In genomic region chr15:25457421-25457820, GRCm38 (mm10) we compare ENCODE assay signal across 20 mouse cellular contexts. TPM values are rescaled to one million over a fixed set of nuclear protein-coding genes. Genes with fewer than 3 reads are reported as not detected.
DNase-seq lines count a peak whose midpoint lies in the region; TF ChIP-seq lines count a peak whose summit lies in the region.
"Had no signal": no experiment of that assay in that cellular context is flagged by ENCODE, and none has a peak within 500 bp of the region (broad histone marks: within the 10 kb centered on the region; RNA-seq: fewer than 3 reads in every experiment).

No protein-coding gene starts in this region.

- TF ChIP-seq EP300 in CH12.LX (IDR thresholded peaks at IDR 0.05; ENCODE audit: low read length): no peak

- H3K9me3 ChIP-seq in heart, embryonic 10.5 days: no peaks in the 10 kb centered on the region
- H3K9me3 ChIP-seq in CH12.LX (replicated peaks; ENCODE audit: low read length): no peaks in the 10 kb centered on the region
- no peaks in the 10 kb centered on the region for H3K9me3 ChIP-seq in limb, embryonic 10.5 days (replicated peaks)
- H3K9me3 ChIP-seq: embryonic facial prominence, embryonic 15.5 days; forebrain, embryonic 12.5 days; heart, embryonic 12.5 days had no signal

- H3K9ac ChIP-seq in CH12.LX (ENCODE audit: insufficient read depth, low read depth): no peak overlapping the region
- H3K9ac ChIP-seq: embryonic facial prominence, embryonic 15.5 days; forebrain, embryonic 12.5 days; forebrain, postnatal 0 days; heart, embryonic 12.5 days had no signal

- dilution Hi-C loops in CH12.LX (cut with MboI; ENCODE audit: extremely low pct_ligation_motif_present, extremely low pct_unique_long_range_greater_than_20kb, low sequenced_read_pairs): no loop called here

- peak; percentile 28 for DNase-seq in heart, embryonic 10.5 days (ENCODE audit: low spot score)
- no peak for DNase-seq in heart, postnatal 36 days
- DNase-seq in CH12.LX (ENCODE audit: extremely low read depth): peak; percentile 34
- peak; percentile 49 for DNase-seq in NIH3T3 (ENCODE audit: low read depth)
- DNase-seq in limb, embryonic 10.5 days (ENCODE audit: low spot score): no peak
- DNase-seq in urinary bladder, adult 18-20 months (ENCODE audit: low spot score in 2 of 2): no peak
- no peak for DNase-seq in cerebellum, adult 8-10 months
- DNase-seq: adrenal gland, adult 8-10 months; B cell, adult 2 months; cerebellum, adult 18-20 months; cerebellum, postnatal 14 days; embryo, embryonic 11 days; forebrain, postnatal 0 days; gastrocnemius, postnatal 14 days; heart, adult 2 months; kidney, adult 8-10 months had no signal

- 70% methylated on average over 2 of the region's 2 CpGs for WGBS in heart, embryonic 10.5 days
- WGBS in limb, embryonic 10.5 days: 79% methylated on average over 2 of the region's 2 CpGs

- no peak for TF ChIP-seq POLR2A in CH12.LX (IDR thresholded peaks at IDR 0.05; ENCODE audit: low read depth, low read length)

- H3K4me2 ChIP-seq in CH12.LX (ENCODE audit: insufficient read depth, low read depth, poor library complexity, severe bottlenecking): no peak overlapping the region
- H3K4me2 ChIP-seq: embryonic facial prominence, embryonic 15.5 days; forebrain, embryonic 12.5 days; heart, embryonic 12.5 days had no signal

- intact Hi-C loops in heart, postnatal 36 days (cut with DNase I): no loop called here

- H3K4me3 ChIP-seq in heart, embryonic 10.5 days: no peak overlapping the region
- H3K4me3 ChIP-seq in CH12.LX (replicated peaks in 1 of 3; ENCODE audit: low read depth in 2 of 3, low read length in 2 of 3, poor library complexity in 1 of 3): no peak overlapping the region
- no peak overlapping the region for H3K4me3 ChIP-seq in limb, embryonic 10.5 days
- H3K4me3 ChIP-seq: embryonic facial prominence, embryonic 15.5 days; erythroblast, embryonic 14.5 days; forebrain, embryonic 12.5 days; heart, adult 2 months; heart, embryonic 12.5 days had no signal

- no peaks in the 10 kb centered on the region for H3K36me3 ChIP-seq in heart, embryonic 10.5 days
- H3K36me3 ChIP-seq in CH12.LX (replicated peaks in 1 of 2; ENCODE audit: control insufficient read depth in 1 of 2, insufficient read depth in 1 of 2, low read length in 1 of 2): no peaks in the 10 kb centered on the region
- no peaks in the 10 kb centered on the region for H3K36me3 ChIP-seq in limb, embryonic 10.5 days
- H3K36me3 ChIP-seq: embryonic facial prominence, embryonic 15.5 days; forebrain, embryonic 12.5 days; heart, embryonic 12.5 days had no signal

- TF ChIP-seq RAD21 in CH12.LX (IDR thresholded peaks at IDR 0.05; ENCODE audit: low read depth, low read length): no peak

- in situ Hi-C loops in CH12.LX (cut with MboI; ENCODE audit: low pct_ligation_motif_present, low pct_unique_long_range_greater_than_20kb, low sequenced_read_pairs): no loop called here

- no peak overlapping the region for H3K27ac ChIP-seq in heart, embryonic 10.5 days
- H3K27ac ChIP-seq in CH12.LX (ENCODE audit: insufficient read depth, low read depth): no peak overlapping the region
- peak overlapping the region; percentile 58 for H3K27ac ChIP-seq in limb, embryonic 10.5 days
- H3K27ac ChIP-seq: embryonic facial prominence, embryonic 15.5 days; forebrain, embryonic 12.5 days; heart, adult 2 months had no signal

- no peak for TF ChIP-seq CTCF in CH12.LX (conservative IDR thresholded peaks at IDR 0.05 in 1 of 2, IDR thresholded peaks at IDR 0.05 in 1 of 2; ENCODE audit: low read depth in 2 of 2, low read length in 2 of 2)

- no peaks in the 10 kb centered on the region for H3K27me3 ChIP-seq in heart, embryonic 10.5 days (ENCODE audit: insufficient read depth, poor library complexity, severe bottlenecking)
- H3K27me3 ChIP-seq in CH12.LX (replicated peaks): no peaks in the 10 kb centered on the region
- H3K27me3 ChIP-seq in limb, embryonic 10.5 days (ENCODE audit: low read depth, poor library complexity, severe bottlenecking): no peaks in the 10 kb centered on the region
- H3K27me3 ChIP-seq: embryonic facial prominence, embryonic 15.5 days; heart, embryonic 12.5 days had no signal

- H3K79me2 ChIP-seq in CH12.LX (replicated peaks; ENCODE audit: control insufficient read depth, extremely low read depth, insufficient read depth, poor library complexity, severe bottlenecking): no peaks in the 10 kb centered on the region

- peaks cover 5% of the 10 kb centered on the region; the same call in 1 of the 2 replicates for H3K4me1 ChIP-seq in heart, embryonic 10.5 days
- H3K4me1 ChIP-seq in CH12.LX (ENCODE audit: control insufficient read depth in 1 of 2, insufficient read depth in 2 of 2): peaks cover 0 to 8% of the 10 kb centered on the region in 2 experiments; a peak in 1 of 4 replicates
- H3K4me1 ChIP-seq in limb, embryonic 10.5 days: peaks cover 53% of the 10 kb centered on the region
- H3K4me1 ChIP-seq: heart, embryonic 12.5 days had no signal

TF ChIP-seq in CH12.LX, 34 proteins besides CTCF, POLR2A, EP300 and RAD21:
- TF ChIP-seq MEF2A (IDR thresholded peaks at IDR 0.05; ENCODE audit: borderline replicate concordance, low read depth, low read length) (no peak), PAX5 (IDR thresholded peaks at IDR 0.05; ENCODE audit: low read length) (no peak), MAFK (IDR thresholded peaks at IDR 0.05; ENCODE audit: insufficient replicate concordance, low read length) (no peak), NRF1 (IDR thresholded peaks at IDR 0.05; ENCODE audit: low read depth, low read length) (no peak), MAX (IDR thresholded peaks at IDR 0.05; ENCODE audit: low read length) (no peak), GABPA (IDR thresholded peaks at IDR 0.05; ENCODE audit: insufficient replicate concordance, low read depth, low read length) (no peak), ZNF384 (IDR thresholded peaks at IDR 0.05; ENCODE audit: low read depth, low read length) (no peak), MYC (IDR thresholded peaks at IDR 0.05; ENCODE audit: low read depth, low read length) (no peak), MXI1 (IDR thresholded peaks at IDR 0.05; ENCODE audit: low read depth, low read length) (no peak), TCF12 (IDR thresholded peaks at IDR 0.05; ENCODE audit: low read depth, low read length) (no peak), JUN (IDR thresholded peaks at IDR 0.05; ENCODE audit: insufficient read depth, low read depth, low read length) (no peak), USF1 (IDR thresholded peaks at IDR 0.05; ENCODE audit: low read depth, low read length) (no peak), KAT2A (IDR thresholded peaks at IDR 0.05; ENCODE audit: insufficient replicate concordance, low read length) (no peak), BHLHE40 (IDR thresholded peaks at IDR 0.05; ENCODE audit: low read depth, low read length) (no peak), RCOR1 (conservative IDR thresholded peaks at IDR 0.05; ENCODE audit: low read depth, low read length) (no peak), ETS1 (conservative IDR thresholded peaks at IDR 0.05; ENCODE audit: low read depth, low read length) (no peak), TBP (conservative IDR thresholded peaks at IDR 0.05; ENCODE audit: low read depth, low read length) (no peak), HCFC1 (IDR thresholded peaks at IDR 0.05; ENCODE audit: low read depth, low read length) (no peak), JUND (conservative IDR thresholded peaks at IDR 0.05; ENCODE audit: low read depth, low read length) (no peak), NELFE (IDR thresholded peaks at IDR 0.05; ENCODE audit: low read depth, low read length) (no peak)

RNA-seq across cellular contexts. Expression of gene Basp1, which starts 43.9 kb away (rescaled TPM):
- polyA plus RNA-seq in heart, embryonic 10.5 days (2016; fragmentation: Nextera tagmentation; extraction: Ambion mirVana): 8.8 and 22.0 TPM in 2 replicates
- total RNA-seq in heart, postnatal 36 days (2021): 1 to 10 TPM; 1.3 to 1.7 TPM
- total RNA-seq in CH12.LX (2012; rRNA removed) (0.04 and 0.17 TPM in 2 replicates), CH12.LX (2014; rRNA removed) (1.6 and 1.8 TPM in 2 replicates)
- 2.4 and 2.5 TPM in 2 replicates for polyA plus RNA-seq in CH12.LX (2012; ENCODE audit: insufficient read length, low read depth)
- polyA plus RNA-seq in limb, embryonic 10.5 days (2016; fragmentation: Nextera tagmentation; extraction: Ambion mirVana): 41.1 and 43.1 TPM in 2 replicates

Comparison
In these comparisons a context has a peak if more than half of its experiments do, and no peak if none do; other contexts are left out.
1. DNase-seq: peak in heart, embryonic 10.5 days (single experiment), CH12.LX (single experiment) and NIH3T3 (single experiment); none in heart, postnatal 36 days (0 of 2), limb, embryonic 10.5 days (single experiment), urinary bladder, adult 18-20 months (0 of 2) and cerebellum, adult 8-10 months (single experiment).